Mouse (Mus musculus) Muller cell, postnatal 12 days (primary cell): Measurements from ENCODE around the gene Rps6ka2.
"Not testable (repeated sequence)": the region's sequence is repeated elsewhere in the genome, so short reads cannot be mapped to it uniquely, and the experiment has no call there.

Source experiments
- DNase-seq: peaks from one replicate; pipeline ENCODE4 v3.0.0-alpha.2; 2015; ENCODE audit errors: inconsistent ontology term

The Rps6ka2 gene

DNA sequence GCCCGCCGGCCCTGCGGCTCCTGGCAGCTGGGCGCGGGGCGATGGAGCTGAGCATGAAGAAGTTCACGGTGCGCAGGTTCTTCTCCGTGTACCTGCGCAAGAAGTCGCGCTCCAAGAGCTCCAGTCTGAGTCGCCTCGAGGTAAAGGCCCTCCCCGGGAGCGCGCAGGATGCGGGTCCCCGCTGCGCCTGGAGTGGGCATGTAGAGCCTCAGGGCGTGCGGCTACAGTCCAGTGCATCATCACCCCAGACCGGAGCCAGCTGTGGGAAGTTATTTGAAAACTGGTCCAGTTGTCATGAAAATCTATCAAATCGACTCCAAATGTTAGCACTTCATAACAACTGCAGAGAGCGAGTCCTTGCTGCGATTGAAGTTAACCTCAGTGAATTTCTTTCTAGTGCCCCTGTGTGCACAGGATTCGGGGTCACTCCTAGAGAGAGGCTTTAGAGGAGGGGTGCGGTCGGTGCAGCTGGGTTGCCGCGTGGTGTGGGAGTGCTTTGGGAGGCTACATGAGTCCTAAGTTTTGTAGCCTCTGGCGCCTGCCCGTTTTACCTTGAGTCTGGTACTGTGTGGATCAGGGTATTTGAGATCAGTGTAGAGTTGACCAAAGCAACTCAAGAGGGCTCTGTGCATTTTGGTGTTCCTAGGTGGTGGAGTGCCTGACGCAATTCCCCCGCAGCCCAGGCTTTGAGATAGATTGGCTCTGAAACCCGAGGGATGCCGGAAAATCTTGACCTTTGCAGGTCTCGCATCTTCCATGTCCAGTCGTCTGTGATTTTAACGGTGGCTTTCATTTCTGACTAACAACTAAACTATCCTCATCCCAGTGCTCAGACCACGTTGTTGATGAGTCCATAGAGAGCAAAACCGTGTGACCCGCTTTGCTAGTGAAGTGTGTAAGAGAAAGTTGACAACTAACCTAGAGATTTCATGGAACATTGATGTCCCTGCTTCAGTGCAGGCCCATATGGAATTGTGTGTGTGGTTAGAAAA, 685 bp downstream of the Rps6ka2 start:
- DNase-seq: peak; percentile 68

DNA sequence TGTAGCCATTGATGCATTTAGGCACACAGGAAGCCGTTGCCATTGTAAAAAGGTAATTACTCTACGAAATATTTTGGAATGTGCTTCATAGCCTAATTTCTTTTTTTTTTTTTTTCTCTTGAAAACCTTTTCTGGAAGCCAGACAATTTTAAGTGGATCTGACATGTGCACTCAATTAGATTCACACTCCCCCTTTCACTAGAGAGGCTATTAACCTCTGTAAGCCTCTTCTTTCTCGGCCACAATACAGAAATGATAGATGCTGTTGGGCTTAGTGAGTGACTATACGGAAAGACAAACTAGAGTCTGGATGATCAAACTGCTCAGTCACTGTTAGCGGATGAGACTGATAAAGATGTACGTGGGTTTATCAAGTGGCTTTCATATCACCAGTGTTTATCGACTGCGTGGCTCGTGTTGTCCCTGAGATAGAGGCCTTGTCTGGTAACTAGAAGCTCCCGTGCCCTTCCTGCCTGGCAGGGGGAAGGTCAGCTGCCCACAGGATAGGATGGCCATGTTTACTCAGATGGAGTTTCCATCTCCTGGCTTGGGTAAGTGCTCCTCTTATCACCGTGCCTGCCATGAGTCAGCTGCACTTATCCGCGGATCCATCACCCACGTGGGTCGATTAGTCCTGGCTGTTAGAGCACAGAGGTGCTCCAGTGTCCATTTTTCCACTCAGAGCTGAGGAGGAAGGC, 3.6 kb downstream of the Rps6ka2 start:
- DNase-seq: peak; percentile 84

DNA sequence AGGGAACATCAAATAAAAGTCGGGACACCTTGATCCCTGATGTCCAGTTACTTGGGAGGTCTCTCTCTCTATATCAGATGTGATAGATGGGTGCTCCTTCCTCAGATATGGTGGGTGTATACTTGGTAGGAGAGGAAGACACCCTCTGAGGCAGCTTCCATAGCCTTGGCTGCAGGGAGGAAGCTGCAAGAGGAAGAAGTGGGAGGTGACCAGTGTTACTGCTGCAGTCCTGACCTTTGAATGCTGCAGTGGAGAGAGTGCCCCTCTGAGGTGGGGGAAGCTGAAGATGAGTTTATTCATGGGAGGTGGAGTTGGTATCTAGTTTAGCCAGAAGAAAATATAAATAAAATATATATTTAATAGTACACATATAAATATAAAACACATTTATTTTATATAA, 5.4 kb downstream of the Rps6ka2 start:
- no peak for DNase-seq

DNA sequence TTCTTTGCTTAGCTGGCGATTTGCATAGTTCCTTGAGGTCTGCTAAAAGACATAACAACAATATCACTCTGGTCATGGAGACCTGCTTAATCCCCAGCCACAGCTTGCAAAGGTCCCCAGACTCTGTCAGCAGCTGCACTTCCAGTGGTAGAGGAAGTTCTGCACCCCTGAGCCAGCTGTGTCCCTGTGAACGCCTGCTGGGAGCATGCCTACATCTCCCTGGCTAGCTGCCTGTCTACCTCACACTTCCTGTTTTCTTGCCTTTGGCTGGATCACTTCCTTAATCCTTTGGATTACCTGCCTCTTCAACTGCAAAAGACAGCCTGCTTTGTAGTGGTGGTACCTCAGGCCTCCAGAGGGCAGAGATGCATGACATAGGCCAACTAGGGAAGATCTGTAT, 6.5 kb downstream of the Rps6ka2 start:
- no peak for DNase-seq

DNA sequence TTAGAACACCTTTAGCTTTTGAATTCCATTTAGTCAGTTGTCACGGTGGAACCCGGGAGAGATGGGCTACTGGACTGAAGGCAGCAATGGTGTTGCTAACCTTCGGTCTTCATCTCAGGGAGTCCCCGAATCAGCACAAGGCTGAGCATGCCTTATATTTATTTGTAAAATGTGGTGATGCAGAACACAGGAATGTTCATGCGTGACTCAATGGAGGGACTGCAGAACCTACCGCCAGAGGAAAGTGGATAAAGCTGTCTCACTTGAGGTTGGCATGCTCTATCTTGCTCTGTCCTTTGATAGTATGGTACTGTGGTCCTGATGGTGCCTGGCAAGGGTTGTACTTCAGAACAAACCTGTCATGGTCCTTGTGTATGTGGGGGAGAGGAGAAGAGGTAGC, 8.3 kb downstream of the Rps6ka2 start:
- DNase-seq: no peak

DNA sequence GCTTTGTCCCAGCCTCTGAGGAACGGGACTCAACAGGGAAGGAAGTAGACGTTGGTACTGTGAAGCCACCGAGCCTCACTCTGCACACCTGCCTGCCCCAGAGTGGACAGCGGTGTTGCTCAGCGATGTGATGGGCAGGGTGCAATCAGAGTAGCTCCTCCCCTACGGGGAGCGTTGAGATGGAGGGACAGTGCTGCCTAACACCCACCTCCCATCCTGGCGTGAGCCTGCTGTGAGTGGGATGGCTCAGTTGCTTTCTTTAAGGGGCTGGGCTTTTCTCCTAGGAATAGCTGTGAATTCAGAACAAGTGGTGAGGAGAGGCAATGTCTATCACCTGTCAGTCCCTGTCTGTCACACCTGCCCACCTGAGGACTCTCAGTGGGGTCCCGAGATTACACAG, 12.3 kb downstream of the Rps6ka2 start:
- no peak for DNase-seq

DNA sequence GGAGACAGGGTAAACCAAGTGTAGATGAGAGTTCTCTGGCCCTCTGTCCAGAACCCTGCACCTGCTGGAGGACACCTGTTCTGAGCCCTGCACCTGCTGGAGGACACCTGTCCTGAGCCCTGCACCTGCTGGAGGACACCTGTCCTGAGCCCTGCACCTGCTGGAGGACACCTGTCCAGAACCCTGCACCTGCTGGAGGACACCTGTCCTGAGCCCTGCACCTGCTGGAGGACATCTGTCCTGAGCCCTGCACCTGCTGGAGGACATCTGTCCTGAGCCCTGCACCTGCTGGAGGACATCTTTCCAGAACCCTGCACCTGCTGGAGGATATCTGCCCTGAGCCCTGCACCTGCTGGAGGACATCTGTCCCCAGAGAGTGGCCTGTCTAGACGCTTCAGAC, 17.1 kb downstream of the Rps6ka2 start:
- DNase-seq: not testable (repeated sequence)

DNA sequence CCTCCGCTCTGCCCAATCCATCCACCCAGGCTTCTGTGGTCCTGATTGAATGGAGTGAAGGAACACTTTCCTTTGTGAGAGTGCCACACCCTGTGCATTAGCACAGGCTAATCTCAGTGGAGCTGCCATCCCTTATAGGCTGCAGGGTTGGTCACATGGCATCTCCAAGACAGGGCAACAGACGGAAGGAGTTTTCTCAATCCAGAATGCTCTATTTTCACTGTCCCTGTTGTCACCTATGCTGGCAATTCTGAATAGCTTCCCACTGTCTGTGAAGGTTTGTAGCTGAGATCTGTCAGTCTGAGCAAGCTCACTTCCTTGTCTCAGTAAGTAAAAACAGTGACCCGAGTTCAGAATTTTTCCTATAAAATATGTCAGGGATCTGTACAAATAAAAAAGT, 19.5 kb downstream of the Rps6ka2 start:
- no peak for DNase-seq

DNA sequence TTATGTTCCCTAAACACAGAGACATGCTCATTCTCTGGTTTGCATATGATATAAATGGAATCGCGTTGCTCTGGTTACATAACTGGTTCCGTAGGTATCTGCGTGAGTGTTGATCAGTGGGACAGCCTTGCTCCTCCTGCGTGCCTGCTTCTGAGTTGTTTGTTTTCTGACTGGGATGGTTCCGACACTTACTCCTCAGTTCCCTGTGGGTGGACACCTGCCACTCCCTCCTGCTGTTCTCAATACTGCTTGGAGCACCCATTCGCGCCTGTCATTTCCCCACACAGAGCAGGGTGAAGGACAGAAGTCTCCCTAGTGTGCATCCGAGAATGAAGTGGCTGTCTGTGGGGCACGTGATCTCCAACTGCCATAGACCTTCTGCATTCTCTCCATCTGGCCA, 20.1 kb downstream of the Rps6ka2 start:
- no peak for DNase-seq

DNA sequence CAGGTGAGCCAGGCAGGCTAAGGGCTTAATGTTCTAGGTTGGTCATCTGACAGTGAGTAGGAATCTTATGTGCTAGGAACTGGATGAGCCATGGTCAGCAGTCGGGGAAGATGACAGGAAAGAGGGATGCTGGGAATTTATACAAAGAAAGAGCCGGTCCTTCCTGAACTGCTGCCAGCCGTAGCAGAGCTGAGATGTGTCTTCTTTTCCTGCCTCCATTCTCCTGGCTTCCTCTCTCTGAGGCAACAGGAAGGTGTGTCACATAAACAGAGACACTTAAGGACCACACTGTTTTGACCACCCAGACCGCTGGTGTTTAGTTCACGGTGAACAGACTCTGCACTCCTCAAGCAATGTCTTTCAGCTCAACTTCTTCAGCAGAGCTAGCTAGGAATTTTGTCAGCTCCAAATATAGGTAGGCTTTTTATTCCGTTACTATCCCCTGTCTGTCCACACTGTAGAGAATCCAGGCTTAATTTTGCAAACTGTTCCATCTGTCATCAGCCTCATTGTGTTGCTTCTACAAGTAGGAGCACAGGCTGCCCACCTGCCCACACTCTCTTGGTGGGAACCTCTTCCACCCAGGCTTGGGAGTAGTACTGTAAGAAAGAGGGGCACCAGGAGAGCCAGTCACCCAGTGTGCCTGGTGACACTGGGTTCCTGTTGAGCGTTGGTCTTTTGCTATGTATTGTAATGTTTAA, 24.4 kb downstream of the Rps6ka2 start:
- DNase-seq: no peak

DNA sequence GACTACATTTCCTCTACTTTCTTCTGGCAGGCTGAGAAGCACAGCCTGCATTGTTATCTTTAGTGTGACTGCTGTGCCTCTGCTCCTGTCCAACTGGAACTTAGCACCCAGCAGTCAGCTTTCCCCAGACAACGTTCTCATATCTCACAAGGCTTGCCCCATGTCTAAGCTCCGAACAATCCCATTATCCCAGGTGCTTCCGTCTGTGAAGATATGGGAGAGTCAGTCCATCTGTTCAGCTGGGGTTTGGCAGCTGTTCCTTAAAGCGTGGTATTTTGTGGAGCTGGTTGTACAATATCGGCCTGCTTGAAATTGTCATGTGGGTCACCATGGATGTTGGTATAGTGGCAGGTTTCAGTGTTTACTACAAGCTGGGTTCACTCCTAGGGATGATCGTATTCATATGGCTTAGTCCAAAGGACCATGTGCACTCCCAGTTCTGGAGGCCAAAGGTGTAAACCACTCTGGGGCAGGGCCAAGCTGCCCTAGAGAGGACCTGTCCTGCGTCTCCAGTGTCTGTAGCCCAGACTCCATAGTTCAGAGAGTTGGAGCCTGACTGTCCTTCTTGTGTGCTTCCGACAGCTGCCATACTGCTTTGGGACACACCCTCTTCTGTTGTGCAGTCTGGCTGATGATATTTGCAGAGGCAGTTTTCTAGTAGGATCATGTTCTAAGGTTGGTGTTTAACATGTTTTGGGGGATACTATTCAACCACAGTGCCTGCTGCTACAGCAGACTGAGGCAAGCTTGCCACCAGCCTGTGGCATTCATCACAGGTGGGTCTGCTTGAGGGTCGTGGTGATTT, 27.4 kb downstream of the Rps6ka2 start:
- no peak for DNase-seq

DNA sequence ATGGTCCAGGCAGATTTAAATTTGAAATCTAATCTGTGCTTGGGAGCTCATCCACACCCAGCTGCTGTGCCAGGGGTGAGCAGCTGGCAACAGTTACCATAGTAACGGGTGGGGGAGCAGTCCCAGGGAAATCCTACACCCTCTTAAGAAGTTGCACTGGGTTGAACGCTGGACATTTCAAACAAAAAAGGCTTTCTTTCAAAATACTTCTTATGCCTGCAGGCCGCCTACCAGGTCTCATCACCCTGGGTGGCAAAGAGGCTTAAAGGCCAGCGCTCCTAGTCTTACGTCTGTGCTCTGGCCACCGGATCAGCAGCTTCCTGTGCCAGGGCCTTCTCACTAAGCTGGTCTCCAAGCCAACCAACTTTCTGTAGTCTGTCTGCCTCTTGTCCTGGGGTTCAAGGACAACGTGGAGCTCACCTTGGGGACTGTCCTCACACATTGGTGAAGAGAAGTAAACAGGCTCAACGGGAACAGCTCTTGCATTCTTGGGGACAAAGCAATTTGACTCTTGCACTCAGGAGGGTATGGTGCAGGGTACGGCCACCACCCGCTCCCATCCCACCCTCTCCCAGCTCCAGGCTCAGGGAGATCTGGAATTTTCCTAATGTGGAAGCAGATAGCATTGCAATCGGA, 35.0 kb downstream of the Rps6ka2 start:
- no peak for DNase-seq

DNA sequence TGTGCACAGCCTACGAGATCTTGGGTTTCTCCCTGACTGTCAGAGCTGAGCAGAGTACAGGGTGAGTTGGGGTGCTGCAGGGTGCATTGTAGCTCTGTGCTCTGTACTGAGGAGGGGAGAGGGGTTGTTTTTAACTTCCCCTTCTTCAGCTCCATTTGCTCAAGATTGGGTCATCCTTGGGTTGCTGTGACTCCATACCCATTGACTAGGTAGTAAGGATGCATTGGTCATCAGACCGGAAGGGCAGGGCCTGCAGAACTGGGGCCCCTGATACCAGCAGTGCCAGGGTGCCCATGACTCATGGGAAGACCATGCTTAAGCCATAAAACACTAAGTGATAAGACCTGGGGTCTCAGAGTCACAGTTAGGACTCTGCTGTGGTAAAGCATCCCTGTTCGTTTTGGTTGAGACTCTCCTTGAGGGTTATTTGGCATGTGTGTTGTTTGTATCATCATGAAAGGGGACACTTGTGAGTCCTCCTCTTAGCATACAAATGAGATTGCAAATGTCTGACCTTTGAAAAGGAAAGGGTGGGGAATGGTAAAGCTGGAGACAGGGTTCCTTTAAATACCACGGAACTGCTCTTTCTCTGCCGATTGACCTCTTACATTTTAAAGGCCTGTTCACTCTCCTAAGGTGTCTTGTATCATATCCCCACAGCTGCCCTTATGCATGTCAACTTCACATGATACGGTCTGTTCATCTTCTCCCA, 36.7 kb downstream of the Rps6ka2 start:
- no peak for DNase-seq

DNA sequence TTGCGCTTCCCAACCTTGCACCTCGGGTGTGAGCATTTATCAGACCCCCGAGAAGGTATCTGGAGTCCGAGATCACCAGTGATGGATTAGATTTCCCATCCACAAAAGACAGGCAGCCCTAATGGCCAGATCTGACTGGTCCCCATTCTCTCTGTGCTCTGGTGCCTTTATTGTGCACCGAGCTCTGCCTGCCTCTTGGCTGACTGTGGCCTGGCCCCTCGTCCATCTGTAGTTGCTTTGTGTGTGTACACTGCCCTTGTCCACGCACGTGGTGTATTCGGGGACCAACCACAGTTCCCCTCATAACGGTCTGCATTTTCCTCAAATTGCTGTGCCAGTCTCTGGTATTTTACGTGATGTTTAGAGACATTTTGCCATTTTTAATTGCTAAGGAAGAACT, 40.7 kb downstream of the Rps6ka2 start:
- DNase-seq: no peak

DNA sequence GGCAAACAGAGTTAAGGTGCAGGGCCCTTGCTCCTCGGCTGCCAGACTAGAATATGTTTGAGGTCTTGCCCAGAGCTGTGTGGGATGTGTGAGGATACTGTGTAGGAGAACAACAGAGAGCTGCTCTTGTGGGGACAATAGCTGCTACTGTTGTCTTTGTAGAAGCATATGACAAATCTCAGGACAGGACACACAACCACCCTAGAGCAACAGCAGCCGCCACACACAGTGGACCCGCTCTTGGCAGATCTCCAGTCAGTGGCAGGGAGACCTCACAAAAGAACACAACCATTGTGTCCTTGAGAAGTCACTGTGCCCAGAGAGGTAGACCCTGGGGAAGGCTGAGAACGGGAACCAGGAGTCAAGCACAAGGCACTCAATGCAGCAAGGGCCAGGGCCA, 42.0 kb downstream of the Rps6ka2 start:
- DNase-seq: no peak

DNA sequence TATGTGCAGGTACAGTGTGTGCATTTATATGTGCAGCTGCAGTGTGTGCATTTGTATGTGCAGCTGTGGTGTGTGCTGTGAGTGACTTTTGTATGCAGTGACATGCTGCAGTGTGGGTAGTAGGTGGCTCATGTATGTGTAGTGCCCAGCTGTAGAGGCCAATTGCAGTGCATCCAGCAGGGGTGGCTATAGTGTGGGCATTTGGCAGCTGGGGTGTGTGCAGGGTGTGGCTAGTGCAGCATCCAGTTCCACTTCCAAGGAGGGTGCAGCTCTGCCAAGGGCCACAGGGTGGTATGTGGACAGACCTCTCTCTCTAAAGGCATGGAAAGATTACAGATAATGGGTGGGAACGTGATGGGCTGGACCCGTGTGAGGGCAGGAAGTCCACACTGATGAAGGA, 43.3 kb downstream of the Rps6ka2 start:
- no peak for DNase-seq

DNA sequence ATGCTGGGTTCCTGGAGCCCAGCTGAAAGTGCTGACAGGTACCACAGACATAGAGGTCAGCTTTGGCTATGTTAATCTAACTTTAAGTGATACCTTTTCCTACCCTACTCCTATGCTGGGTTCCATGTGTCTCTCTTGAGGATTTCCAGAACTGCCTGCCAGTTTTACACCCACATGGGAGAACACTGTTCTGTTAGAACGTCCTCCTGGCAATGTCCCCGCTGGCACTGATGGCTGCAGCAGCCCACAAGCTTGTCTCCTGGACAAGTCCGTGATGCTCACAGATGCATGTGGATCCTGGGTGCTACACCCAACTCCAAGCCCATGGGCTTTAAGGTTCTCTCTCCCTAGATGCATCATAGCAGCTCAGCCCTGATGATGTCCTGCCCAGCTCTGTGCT, 44.1 kb downstream of the Rps6ka2 start:
- DNase-seq: no peak

DNA sequence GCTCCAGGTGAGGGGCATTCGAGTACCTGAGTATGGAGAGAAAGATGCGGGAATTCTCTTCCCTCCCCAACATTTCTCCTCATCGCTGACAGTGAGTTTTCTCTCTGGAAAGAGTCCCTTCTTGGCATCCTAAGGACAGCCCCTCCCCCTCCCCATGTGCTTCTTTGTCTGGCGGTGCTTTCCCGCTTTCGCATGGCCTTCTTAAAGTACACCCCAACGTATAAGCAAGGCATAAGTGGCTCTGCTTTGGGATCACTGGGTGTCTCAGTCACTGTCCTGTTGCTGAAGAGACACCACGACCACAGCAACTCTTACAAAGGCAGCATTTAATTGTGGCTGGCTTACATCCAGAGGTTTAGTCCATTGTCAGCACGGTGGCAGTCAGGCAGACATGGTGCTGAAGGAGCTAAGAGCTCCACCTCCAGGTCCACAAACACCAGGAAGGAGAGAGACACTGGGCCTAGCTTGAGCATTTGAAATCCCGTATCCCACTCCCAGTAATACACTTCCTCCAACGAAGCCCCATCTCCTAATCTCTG, 47.9 kb downstream of the Rps6ka2 start:
- DNase-seq: peak; percentile 39

DNA sequence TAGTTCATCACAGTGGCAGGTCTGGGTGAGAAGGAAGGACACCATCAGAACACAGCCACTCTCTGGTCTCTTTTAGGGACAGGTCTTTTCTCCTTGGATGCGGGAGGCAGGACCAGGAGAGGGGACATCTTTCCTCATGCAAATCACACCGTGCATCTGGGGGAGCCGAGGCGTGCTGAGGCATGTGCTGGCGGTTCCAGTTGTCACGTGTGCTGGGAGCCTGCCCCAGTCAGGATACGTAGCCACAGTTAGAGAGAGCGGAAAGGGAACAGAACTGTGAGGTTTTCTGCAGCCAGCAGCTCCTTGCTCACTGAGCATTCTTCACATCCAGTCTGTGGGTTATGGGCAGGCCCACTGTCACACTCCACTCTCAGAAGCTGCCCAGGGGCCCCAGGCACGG, 48.5 kb downstream of the Rps6ka2 start:
- peak; percentile 33 for DNase-seq

DNA sequence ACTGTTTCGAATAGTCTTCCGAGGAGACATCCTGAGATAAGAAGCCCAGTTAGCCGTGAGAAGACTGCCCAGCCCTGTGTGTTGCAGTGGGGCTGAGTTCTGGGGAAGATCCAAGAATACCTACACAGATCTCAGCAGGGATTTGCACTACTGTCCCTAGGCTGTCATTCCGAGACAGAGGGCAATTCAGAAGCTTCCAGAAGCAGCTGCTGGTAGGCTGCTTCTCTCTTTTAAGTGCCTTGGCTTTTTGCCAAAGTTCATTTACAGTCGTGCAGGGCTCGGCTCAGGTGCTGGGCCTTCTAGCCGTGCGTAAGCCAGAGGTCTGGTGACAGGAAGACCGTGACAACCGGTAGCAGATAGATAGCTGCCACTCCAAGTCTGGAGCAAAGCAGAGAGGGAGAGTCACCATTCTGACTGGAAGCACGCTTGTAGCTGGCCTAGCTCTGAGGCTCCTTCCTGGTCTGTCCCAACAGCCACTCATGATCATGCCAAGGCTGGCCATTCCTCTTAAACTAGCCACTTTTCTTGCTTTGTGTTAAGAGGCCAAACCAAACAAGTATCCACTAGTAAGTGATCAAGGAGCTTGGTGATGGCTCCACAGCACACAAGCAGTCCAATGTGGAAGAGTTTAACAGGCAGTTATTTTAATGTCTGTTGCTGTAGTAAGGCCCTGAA, 49.3 kb downstream of the Rps6ka2 start:
- peak; percentile 33 for DNase-seq
